ENCODE assay signal across 17 mouse cellular contexts in the genomic region with DNA sequence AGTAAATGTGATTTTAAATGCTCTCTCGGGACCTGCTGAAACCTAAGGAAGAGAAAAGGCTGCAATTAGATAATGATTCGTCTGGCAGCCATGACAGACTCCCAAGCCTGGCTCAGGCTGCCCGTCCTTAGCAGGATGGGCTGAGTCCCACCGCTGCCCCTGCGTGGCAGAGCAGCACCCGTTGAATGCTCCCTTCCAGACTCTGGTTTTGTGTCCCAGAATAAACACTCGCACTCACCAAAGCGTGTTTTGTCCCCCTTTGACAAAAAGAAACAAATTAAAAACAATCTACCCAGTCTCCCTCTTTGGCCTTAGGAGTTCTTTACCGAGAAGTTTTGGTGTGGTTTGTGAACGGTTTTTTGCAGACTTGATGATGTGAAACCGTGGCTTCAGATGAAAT. TPM values are rescaled to one million over a fixed set of nuclear protein-coding genes. Genes with fewer than 3 reads are reported as not detected.
DNase-seq lines count a peak whose midpoint lies in the region; ATAC-seq lines count a peak whose summit lies in the region.
"Had no signal": no experiment of that assay in that cellular context is flagged by ENCODE, and none has a peak within 500 bp of the region (broad histone marks: within the 10 kb centered on the region; RNA-seq: fewer than 3 reads in every experiment).

Gene Scn10a (minus strand): TSS at position 101 of the 400 bp plus-strand sequence.

- DNase-seq in neural tube, embryonic 10.5 days (ENCODE audit: extremely low spot score, low spot score): no peak
- DNase-seq: adrenal gland, adult 2 months; adrenal gland, adult 8-10 months; adrenal gland, postnatal 10 days; adrenal gland, postnatal 14 days; adrenal gland, postnatal 25 days; adrenal gland, postnatal 36 days; B cell, adult 2 months; cerebellum, adult 11 months; cerebellum, adult 11-12 months; cerebellum, adult 18-20 months; cerebellum, adult 2 months had no signal

- H3K4me1 ChIP-seq in neural tube, embryonic 13.5 days (replicated peaks): no peaks in the 10 kb centered on the region

- 77% methylated on average over 11 of the region's 11 CpGs for WGBS in neural tube, embryonic 13.5 days

- no peak for ATAC-seq in neural tube, embryonic 13.5 days (ENCODE audit: low read depth)
- ATAC-seq: activated CD4-positive, CD25-positive, alpha-beta regulatory T cell, adult 4 months; CD4-positive, CD25-positive, alpha-beta regulatory T cell, adult 4 months; Patski had no signal

- H3K36me3 ChIP-seq in neural tube, embryonic 13.5 days: no peaks in the 10 kb centered on the region
- H3K36me3 ChIP-seq: G1E had no signal

- no peaks in the 10 kb centered on the region for H3K27me3 ChIP-seq in neural tube, embryonic 13.5 days

- no peak within 1 kb of the TSS for H3K9ac ChIP-seq in neural tube, embryonic 13.5 days

- peak within 1 kb of the TSS; percentile 13 for H3K4me3 ChIP-seq in neural tube, embryonic 13.5 days

- H3K4me2 ChIP-seq in neural tube, embryonic 13.5 days: peak within 1 kb of the TSS; percentile 1; the same call in 1 of the 2 replicates

- H3K27ac ChIP-seq in neural tube, embryonic 13.5 days (replicated peaks): peak within 1 kb of the TSS; percentile 46

- H3K9me3 ChIP-seq in neural tube, embryonic 13.5 days: no peaks in the 10 kb centered on the region

RNA-seq across cellular contexts. Expression of gene Scn10a, which starts in this region (rescaled TPM):
- polyA plus RNA-seq in neural tube, embryonic 13.5 days (2015; fragmentation: Nextera tagmentation; extraction: Ambion mirVana): 8.6 and 12.3 TPM in 2 replicates
- polyA plus RNA-seq: activated CD4-positive, CD25-positive, alpha-beta regulatory T cell, adult 4 months; adrenal gland, adult 2 months; CD4-positive, CD25-positive, alpha-beta regulatory T cell, adult 4 months; cerebellum, adult 2 months; G1E had no signal
